Mouse (Mus musculus) kidney, embryonic 16.5 days (tissue): ENCODE measurements around the gene Plcb1. TPM values are rescaled to one million over a fixed set of nuclear protein-coding genes. Genes with fewer than 3 reads are reported as not detected.
A peak's percentile ranks its signal among the peaks of the same experiment; 100 is the strongest.

Experiments used
- ATAC-seq: fragments of 200-750 bp; cut with Nextera tagmentation; 2 replicates; pipeline ENCODE4 v1.8.0; 2017; ENCODE audit warnings: moderate TSS enrichment; ENCODE audit not compliant: low FRiP score, low TSS enrichment
- H3K27ac ChIP-seq: fragments of 300-500 bp; sonication (generic); 2 replicates; pipeline ENCODE4 v1.5.1; 2014; ENCODE audit warnings: low read length
- H3K27me3 ChIP-seq: fragments of 300-500 bp; sonication (generic); 2 replicates; pipeline ENCODE4 v1.6.1; 2014; ENCODE audit warnings: low read length, control low read depth, mixed read lengths; ENCODE audit not compliant: insufficient read depth
- H3K36me3 ChIP-seq: fragments of 300-500 bp; sonication (generic); 2 replicates; pipeline ENCODE4 v1.6.1; 2014; ENCODE audit warnings: low read length, control low read depth, mixed read lengths; ENCODE audit not compliant: insufficient read depth
- H3K4me1 ChIP-seq: fragments of 300-500 bp; sonication (generic); 2 replicates; pipeline ENCODE4 v1.6.1; 2014; ENCODE audit warnings: low read length, control low read depth, mixed read lengths; ENCODE audit not compliant: insufficient read depth
- H3K4me2 ChIP-seq: fragments of 300-500 bp; sonication (generic); replicated peaks from 2 replicates; pipeline ENCODE4 v1.6.1; 2014; ENCODE audit warnings: low read depth, low read length
- H3K4me3 ChIP-seq: fragments of 300-500 bp; sonication (generic); 2 replicates; pipeline ENCODE4 v1.5.1; 2014; ENCODE audit warnings: mild to moderate bottlenecking, low read length
- H3K9ac ChIP-seq: fragments of 300-500 bp; sonication (generic); replicated peaks from 2 replicates; pipeline ENCODE4 v1.6.1; 2014; ENCODE audit warnings: low read length
- H3K9me3 ChIP-seq: fragments of 300-500 bp; sonication (generic); 2 replicates; pipeline ENCODE4 v1.6.1; 2016; ENCODE audit warnings: low read length, control low read depth
- WGBS: fragments of 180-500 bp; shearing (Covaris S2); extraction: QIAGEN DNeasy Blood & Tissue Kit; methylation state at CpG from one replicate; pipeline ENCODE4 v1.1.7; 2014; 5-methylcytosine and 5-hydroxymethylcytosine counted together
- polyA plus RNA-seq: library from polyadenylated mRNA; unstranded; fragments of >200 nt; fragmentation: Nextera tagmentation; extraction: Ambion mirVana; gene quantifications from 2 replicates; pipeline ENCODE4 v1.2.1, GENCODE M21; 2015

Plcb1 gene
- polyA plus RNA-seq, 1 experiment from 2014 or later, result 20.3 TPM

DNA sequence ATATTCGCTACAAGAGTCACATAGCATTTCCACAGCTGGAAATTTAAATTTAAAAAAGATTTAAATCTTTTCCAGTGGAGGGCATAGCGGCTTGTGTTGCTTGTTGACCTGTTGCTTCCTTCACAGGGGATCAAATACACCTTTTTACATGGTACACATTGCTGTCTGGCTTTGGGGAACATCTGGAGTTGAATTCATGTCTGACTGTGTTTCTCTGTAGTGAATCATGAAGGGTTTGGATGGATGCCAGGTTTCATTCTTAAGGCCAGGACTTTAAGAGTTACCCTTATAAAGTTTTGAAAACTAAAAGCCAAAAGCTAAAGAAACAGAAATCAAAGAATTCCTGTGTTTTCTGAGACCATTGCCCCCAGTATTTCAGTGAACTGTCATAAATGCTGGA, 232.8 kb downstream of the Plcb1 start:
- WGBS, result 66% methylated on average over 2 of the region's 2 CpGs
- H3K9me3 ChIP-seq, result no peaks in the 10 kb centered on the region
- H3K4me2 ChIP-seq, result no peak overlapping the region
- no peak overlapping the region for H3K4me3 ChIP-seq
- H3K27ac ChIP-seq, result no peak overlapping the region
- H3K36me3 ChIP-seq, result no peaks in the 10 kb centered on the region
- no peak for ATAC-seq
- no peak overlapping the region for H3K9ac ChIP-seq
- peaks cover 5% of the 10 kb centered on the region; the same call in 1 of the 2 replicates for H3K4me1 ChIP-seq
- no peaks in the 10 kb centered on the region for H3K27me3 ChIP-seq

DNA sequence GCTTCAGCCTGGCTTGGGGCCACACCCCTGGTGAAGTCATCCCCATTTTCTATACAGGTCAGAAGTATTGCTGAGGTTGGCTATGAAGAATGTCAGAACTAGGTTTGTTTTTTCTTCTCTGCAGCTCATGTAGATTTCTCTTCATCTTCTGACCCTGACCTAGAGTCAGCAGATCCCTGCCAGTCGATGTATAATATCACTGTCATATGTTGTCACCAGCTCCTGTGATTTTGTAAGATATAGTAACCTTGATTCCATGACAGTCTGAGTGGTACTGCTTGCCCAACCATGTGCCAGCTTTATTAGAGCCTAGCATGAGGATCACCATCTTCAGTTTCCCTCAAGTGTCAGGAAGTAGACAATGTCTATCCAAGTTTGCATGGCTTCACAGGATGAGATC, 233.7 kb downstream of the Plcb1 start:
- Histone ChIP-seq H3K4me2 (no peak overlapping the region), H3K27ac (no peak overlapping the region), H3K36me3 (no peaks in the 10 kb centered on the region), H3K27me3 (no peaks in the 10 kb centered on the region), H3K4me3 (no peak overlapping the region), H3K9me3 (no peaks in the 10 kb centered on the region), H3K4me1 (peaks cover 5% of the 10 kb centered on the region; the same call in 1 of the 2 replicates), H3K9ac (no peak overlapping the region)
- 97% methylated on average over 1 of the region's 1 CpGs for WGBS
- no peak for ATAC-seq

DNA sequence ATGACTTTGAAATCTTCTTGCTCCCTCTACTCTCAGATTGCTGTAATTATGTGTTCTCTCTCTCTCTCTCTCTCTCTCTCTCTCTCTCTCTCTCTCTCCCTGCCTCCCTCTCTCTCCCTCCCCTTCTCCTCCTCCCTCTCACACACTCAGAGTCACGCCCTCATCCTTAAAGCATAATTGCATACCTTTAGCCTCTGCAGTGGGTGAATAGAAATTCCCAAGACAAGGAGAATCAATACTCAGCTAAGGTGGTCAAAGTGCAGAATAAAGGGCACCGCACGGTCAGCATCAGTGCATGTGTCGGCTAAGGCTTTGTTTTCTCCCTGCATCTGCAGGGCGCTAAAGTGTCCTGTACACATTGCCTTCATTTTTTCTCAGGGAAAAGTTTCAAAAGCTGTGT, 243.4 kb downstream of the Plcb1 start:
- no peak overlapping the region for H3K27ac ChIP-seq
- no peak for ATAC-seq

DNA sequence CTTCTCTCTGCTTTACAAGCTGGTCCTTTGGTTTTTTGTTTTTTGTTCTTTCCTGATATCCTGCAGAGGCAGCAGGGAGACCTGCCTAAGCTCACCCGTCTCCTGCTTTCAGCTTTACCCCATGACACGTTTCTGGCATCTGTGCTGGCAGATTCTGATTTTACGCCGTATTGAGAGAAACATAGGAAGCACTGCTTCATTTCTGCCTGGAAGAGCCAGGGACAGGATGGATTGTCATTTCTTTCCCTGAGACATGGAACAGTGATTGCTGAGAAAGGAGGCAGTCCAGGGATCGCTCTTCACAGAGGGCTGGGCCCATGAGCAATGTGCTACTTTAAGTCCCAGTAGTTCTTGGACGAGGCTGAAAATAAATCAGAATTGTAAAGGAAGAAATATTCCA, 243.8 kb downstream of the Plcb1 start:
- Histone ChIP-seq H3K9ac (no peak overlapping the region), H3K27ac (no peak overlapping the region), H3K4me2 (no peak overlapping the region), H3K27me3 (no peaks in the 10 kb centered on the region), H3K4me3 (no peak overlapping the region), H3K9me3 (no peaks in the 10 kb centered on the region), H3K4me1 (no peaks in the 10 kb centered on the region), H3K36me3 (no peaks in the 10 kb centered on the region)
- 61% methylated on average over 6 of the region's 6 CpGs for WGBS
- ATAC-seq, result no peak

More for the DNA sequence above, 243.4 kb downstream of the Plcb1 start:
- Histone ChIP-seq H3K4me3 (no peak overlapping the region), H3K36me3 (no peaks in the 10 kb centered on the region), H3K27me3 (no peaks in the 10 kb centered on the region), H3K9ac (no peak overlapping the region), H3K4me1 (no peaks in the 10 kb centered on the region), H3K4me2 (no peak overlapping the region), H3K9me3 (no peaks in the 10 kb centered on the region)
- WGBS, result 68% methylated on average over 5 of the region's 5 CpGs

DNA sequence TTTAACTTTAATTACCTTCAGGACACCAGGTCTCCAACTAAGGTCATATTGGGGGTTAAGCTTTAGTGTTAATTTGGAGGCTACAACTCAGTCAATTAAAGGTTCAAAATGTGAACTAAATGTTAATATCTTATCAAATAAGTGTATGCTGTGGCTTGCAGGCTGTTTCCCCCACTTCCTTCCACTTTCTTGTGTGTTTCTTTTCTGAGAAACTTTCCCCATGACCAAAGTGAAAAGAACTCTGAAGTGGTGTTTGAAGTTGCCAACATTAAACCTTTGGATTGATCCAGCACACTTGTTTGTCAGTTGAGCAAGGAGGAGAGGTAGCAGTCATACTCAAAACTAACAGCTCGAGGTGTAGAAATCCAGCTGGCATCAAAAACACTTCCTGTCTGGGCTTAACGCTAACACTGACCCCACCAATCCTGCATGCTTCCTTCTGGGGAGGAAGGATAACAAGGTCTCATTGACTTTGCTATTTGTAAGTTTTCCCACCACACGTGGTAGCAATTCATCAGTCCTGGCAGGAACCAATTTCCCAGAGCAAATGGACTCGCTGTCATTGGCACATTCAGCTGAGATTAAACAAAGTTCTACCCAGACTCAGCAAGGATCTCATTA, 249.9 kb downstream of the Plcb1 start:
- H3K9me3 ChIP-seq, result no peaks in the 10 kb centered on the region
- no peaks in the 10 kb centered on the region for H3K4me1 ChIP-seq
- H3K4me3 ChIP-seq, result no peak overlapping the region
- no peak for ATAC-seq
- no peak overlapping the region for H3K27ac ChIP-seq
- WGBS, result 10% methylated on average over 4 of the region's 4 CpGs
- H3K9ac ChIP-seq, result no peak overlapping the region
- H3K36me3 ChIP-seq, result no peaks in the 10 kb centered on the region
- no peak overlapping the region for H3K4me2 ChIP-seq
- H3K27me3 ChIP-seq, result no peaks in the 10 kb centered on the region

DNA sequence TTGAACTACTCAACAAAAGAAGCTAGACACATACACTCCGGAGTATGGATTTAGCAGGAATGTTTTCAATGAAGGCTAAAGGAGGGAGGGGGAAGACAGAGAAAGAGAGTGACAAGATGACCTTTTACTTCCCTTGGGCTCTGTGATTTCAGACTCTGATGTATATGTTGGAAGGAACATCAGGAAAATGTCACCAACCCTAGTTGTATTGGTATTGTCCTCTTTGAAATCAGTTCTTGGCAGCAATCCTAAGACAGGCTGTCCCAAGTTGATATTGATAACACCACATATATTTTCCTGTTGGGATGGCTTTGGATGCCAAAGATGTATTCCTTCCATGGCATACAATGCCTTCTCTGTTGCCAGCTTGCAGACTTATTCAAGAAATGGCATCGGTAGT, 262.9 kb downstream of the Plcb1 start:
- no peaks in the 10 kb centered on the region for H3K36me3 ChIP-seq
- H3K27ac ChIP-seq, result no peak overlapping the region
- 78% methylated on average over 2 of the region's 2 CpGs for WGBS
- H3K9ac ChIP-seq, result no peak overlapping the region
- H3K9me3 ChIP-seq, result no peaks in the 10 kb centered on the region
- no peaks in the 10 kb centered on the region for H3K4me1 ChIP-seq
- ATAC-seq, result no peak
- no peaks in the 10 kb centered on the region for H3K27me3 ChIP-seq
- no peak overlapping the region for H3K4me2 ChIP-seq
- no peak overlapping the region for H3K4me3 ChIP-seq

DNA sequence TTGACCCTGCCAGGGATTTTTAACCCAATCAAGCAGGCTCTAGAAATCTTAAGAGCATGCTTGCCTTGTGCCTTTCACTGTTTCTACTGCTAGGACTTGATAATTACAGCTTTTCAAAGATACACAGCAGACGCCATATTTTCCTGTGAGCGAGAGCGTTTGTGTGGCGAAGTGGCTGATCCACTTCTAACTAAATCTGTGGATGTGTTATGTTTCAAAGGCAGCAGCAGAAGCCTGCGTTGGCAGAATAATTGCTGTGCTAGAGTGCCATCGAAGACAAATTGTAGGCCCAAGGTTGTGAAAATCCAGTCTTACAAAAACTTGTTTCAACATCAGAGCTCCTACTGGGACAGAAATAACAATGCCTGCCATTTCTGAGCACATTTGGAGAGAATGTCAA, 263.4 kb downstream of the Plcb1 start:
- no peaks in the 10 kb centered on the region for H3K9me3 ChIP-seq
- H3K4me2 ChIP-seq, result no peak overlapping the region
- no peak overlapping the region for H3K9ac ChIP-seq
- no peak overlapping the region for H3K4me3 ChIP-seq
- no peak for ATAC-seq
- no peaks in the 10 kb centered on the region for H3K27me3 ChIP-seq
- 81% methylated on average over 6 of the region's 6 CpGs for WGBS
- no peaks in the 10 kb centered on the region for H3K36me3 ChIP-seq
- no peaks in the 10 kb centered on the region for H3K4me1 ChIP-seq
- no peak overlapping the region for H3K27ac ChIP-seq

DNA sequence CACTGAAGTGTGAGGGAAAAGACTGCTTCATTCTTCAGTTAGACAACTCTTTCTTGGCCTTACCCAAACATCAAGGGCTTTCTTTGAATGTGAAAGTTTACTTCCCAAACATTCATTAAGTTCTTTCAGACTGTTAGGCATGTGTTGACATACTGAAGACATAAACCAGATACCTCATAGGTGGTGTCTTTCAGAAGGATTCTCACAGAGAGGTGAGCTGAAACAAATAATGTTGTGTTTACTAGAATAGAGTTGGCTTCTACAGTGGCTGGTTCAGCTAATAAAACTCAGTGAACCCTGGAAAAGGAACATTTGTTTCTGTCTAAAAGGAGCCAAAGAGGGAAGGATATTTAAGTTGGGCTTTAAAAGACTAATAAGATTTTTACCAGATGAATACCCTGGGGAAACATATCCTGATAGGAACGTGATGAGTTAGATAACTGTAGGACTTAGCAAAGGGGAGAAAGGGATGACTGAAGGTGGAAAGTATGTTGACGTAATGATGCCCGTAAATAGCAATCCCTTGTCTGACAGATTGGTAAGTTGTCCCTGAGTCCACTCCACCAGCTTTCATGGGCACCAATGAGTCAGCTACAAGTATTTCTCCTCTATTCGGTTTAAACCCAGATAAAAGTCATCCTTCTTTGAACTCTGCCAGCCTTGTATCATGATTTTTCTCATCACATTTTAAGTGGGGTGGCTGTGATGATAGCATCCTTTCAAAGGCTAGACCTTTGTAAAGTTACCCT, 265.8 kb downstream of the Plcb1 start:
- Histone ChIP-seq H3K27me3 (no peaks in the 10 kb centered on the region), H3K9me3 (no peaks in the 10 kb centered on the region), H3K27ac (no peak overlapping the region), H3K4me2 (no peak overlapping the region), H3K36me3 (no peaks in the 10 kb centered on the region), H3K9ac (no peak overlapping the region), H3K4me1 (no peaks in the 10 kb centered on the region), H3K4me3 (no peak overlapping the region)
- peak; percentile 42; the same call in 1 of the 2 replicates for ATAC-seq
- WGBS, result 58% methylated on average over 4 of the region's 4 CpGs

DNA sequence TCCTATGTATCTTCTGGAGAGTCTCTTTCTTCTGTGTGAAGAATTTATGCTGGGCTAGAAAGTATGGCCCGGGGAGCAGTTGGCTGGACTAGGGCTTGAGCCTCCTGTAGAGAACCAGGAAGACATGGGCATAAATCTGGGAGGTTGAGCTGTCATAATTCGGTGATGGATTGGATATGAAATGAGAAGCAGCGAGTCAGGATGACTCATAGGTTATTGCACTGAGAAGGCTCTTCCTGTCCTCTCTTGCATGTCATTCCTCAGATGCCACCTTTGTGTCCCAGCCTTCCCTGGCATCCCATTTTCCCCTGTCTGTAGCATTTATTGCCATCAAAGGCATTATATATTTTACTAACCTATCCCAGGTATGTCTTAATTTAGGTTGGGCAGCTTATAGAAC, 267.5 kb downstream of the Plcb1 start:
- H3K27me3 ChIP-seq, result no peaks in the 10 kb centered on the region
- WGBS, result 83% methylated on average over 3 of the region's 3 CpGs
- H3K9me3 ChIP-seq, result no peaks in the 10 kb centered on the region
- no peaks in the 10 kb centered on the region for H3K4me1 ChIP-seq
- ATAC-seq, result no peak
- H3K4me3 ChIP-seq, result no peak overlapping the region
- no peaks in the 10 kb centered on the region for H3K36me3 ChIP-seq
- no peak overlapping the region for H3K27ac ChIP-seq
- no peak overlapping the region for H3K4me2 ChIP-seq
- H3K9ac ChIP-seq, result no peak overlapping the region

DNA sequence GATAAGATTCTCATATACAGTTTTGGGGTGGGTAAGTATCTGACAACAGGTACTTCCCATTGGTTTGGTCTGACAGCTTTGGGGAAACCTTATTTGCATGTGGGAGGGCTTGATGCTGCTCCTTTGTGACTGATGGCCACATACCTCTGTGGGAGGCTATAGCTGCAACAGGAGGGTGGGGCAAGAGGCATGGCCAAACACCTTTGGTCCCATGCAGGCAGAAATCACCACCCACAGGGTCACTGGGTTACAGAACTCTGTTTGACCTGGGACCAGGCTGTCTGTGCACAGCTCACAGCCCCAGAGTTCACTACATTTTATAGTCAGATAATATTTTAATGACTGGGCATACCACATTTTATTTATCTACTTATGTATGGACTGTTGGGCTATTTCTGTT, 281.6 kb downstream of the Plcb1 start:
- no peak overlapping the region for H3K9ac ChIP-seq
- no peak overlapping the region for H3K27ac ChIP-seq
- H3K36me3 ChIP-seq, result no peaks in the 10 kb centered on the region

More for the DNA sequence above, 281.6 kb downstream of the Plcb1 start:
- no peak for ATAC-seq
- H3K4me1 ChIP-seq, result no peaks in the 10 kb centered on the region
- H3K4me2 ChIP-seq, result no peak overlapping the region
- no peaks in the 10 kb centered on the region for H3K27me3 ChIP-seq
- no peaks in the 10 kb centered on the region for H3K9me3 ChIP-seq
- H3K4me3 ChIP-seq, result no peak overlapping the region
